Comparison of ENCODE assay signal across 8 mouse cellular contexts in genomic region chr2:168207883-168208282, GRCm38 (mm10). TPM values are rescaled to one million over a fixed set of nuclear protein-coding genes. Genes with fewer than 3 reads are reported as not detected.
DNase-seq lines count a peak whose midpoint lies in the region; ATAC-seq and TF ChIP-seq lines count a peak whose summit lies in the region.

No protein-coding gene starts in this region.

- no peak overlapping the region for H3K9ac ChIP-seq in lung, embryonic 14.5 days
- no peak overlapping the region for H3K9ac ChIP-seq in forebrain, embryonic 13.5 days

- WGBS in lung, embryonic 14.5 days: 89% methylated on average over 3 of the region's 3 CpGs
- 95% methylated on average over 3 of the region's 3 CpGs for WGBS in forebrain, embryonic 13.5 days
- WGBS in limb, embryonic 10.5 days: 96% methylated on average over 3 of the region's 3 CpGs
- 92% methylated on average over 3 of the region's 3 CpGs for WGBS in olfactory bulb, adult 2 months

- peaks cover 8% of the 10 kb centered on the region; the same call in 1 of the 2 replicates for H3K4me1 ChIP-seq in lung, embryonic 14.5 days (ENCODE audit: insufficient read depth)
- H3K4me1 ChIP-seq in forebrain, embryonic 13.5 days: peaks cover 27% of the 10 kb centered on the region
- peaks cover 20% of the 10 kb centered on the region for H3K4me1 ChIP-seq in limb, embryonic 10.5 days
- peaks cover 8% of the 10 kb centered on the region for H3K4me1 ChIP-seq in olfactory bulb, adult 2 months (ENCODE audit: control insufficient read depth, insufficient read depth, low read length)

- peaks cover 62% of the 10 kb centered on the region for H3K36me3 ChIP-seq in lung, embryonic 14.5 days (ENCODE audit: insufficient read depth)
- peaks cover 55% of the 10 kb centered on the region for H3K36me3 ChIP-seq in forebrain, embryonic 13.5 days (ENCODE audit: poor library complexity, severe bottlenecking)
- H3K36me3 ChIP-seq in limb, embryonic 10.5 days: peaks cover 78% of the 10 kb centered on the region

- ATAC-seq in lung, embryonic 14.5 days (ENCODE audit: insufficient read depth): no peak
- ATAC-seq in forebrain, embryonic 13.5 days: no peak

- H3K4me2 ChIP-seq in lung, embryonic 14.5 days: no peak overlapping the region
- H3K4me2 ChIP-seq in forebrain, embryonic 13.5 days: peak overlapping the region; percentile 86; the same call in 1 of the 2 replicates

- peak overlapping the region; percentile 99 for H3K27ac ChIP-seq in lung, embryonic 14.5 days (ENCODE audit: low read depth)
- H3K27ac ChIP-seq in forebrain, embryonic 13.5 days: peak overlapping the region; percentile 99
- peak overlapping the region; percentile 100 for H3K27ac ChIP-seq in limb, embryonic 10.5 days
- H3K27ac ChIP-seq in olfactory bulb, adult 2 months (ENCODE audit: insufficient read depth, low read depth, low read length): peak overlapping the region; percentile 99

- H3K27me3 ChIP-seq in lung, embryonic 14.5 days (ENCODE audit: insufficient read depth, low read length): no peaks in the 10 kb centered on the region
- H3K27me3 ChIP-seq in forebrain, embryonic 13.5 days: no peaks in the 10 kb centered on the region
- no peaks in the 10 kb centered on the region for H3K27me3 ChIP-seq in limb, embryonic 10.5 days (ENCODE audit: low read depth, poor library complexity, severe bottlenecking)

- TF ChIP-seq CTCF in lung, embryonic 14.5 days (IDR thresholded peaks at IDR 0.05; ENCODE audit: low read depth): no peak
- no peak for TF ChIP-seq CTCF in olfactory bulb, adult 2 months (IDR thresholded peaks at IDR 0.05; ENCODE audit: insufficient read depth, low read depth, low read length)

- H3K9me3 ChIP-seq in lung, embryonic 14.5 days (ENCODE audit: low read depth, low read length): no peaks in the 10 kb centered on the region
- no peaks in the 10 kb centered on the region for H3K9me3 ChIP-seq in forebrain, embryonic 13.5 days (replicated peaks)
- H3K9me3 ChIP-seq in limb, embryonic 10.5 days (replicated peaks): no peaks in the 10 kb centered on the region

- peak overlapping the region; percentile 98; the same call in 1 of the 2 replicates for H3K4me3 ChIP-seq in lung, embryonic 14.5 days (ENCODE audit: low read depth, low read length)
- no peak overlapping the region for H3K4me3 ChIP-seq in forebrain, embryonic 13.5 days
- H3K4me3 ChIP-seq in limb, embryonic 10.5 days: peak overlapping the region; percentile 99
- no peak overlapping the region for H3K4me3 ChIP-seq in olfactory bulb, adult 2 months (ENCODE audit: insufficient read depth, low read depth, low read length)

- no peak for TF ChIP-seq POLR2A in olfactory bulb, adult 2 months (IDR thresholded peaks at IDR 0.05; ENCODE audit: insufficient read depth, low read depth, low read length)

- no peak for DNase-seq in lung, embryonic 14.5 days
- DNase-seq in lung, postnatal 10 days: no peak
- no peak for DNase-seq in limb, embryonic 10.5 days (ENCODE audit: low spot score)
- no peak for DNase-seq in urinary bladder, postnatal 10 days (ENCODE audit: low spot score)
- no peak for DNase-seq in ovary, postnatal 10 days (ENCODE audit: low spot score)
- DNase-seq in cerebellum, adult 11-12 months: no peak

RNA-seq across cellular contexts. Expression of gene Adnp, which starts 1.0 kb away (rescaled TPM):
- 12.4 and 16.2 TPM in 2 replicates for polyA plus RNA-seq in lung, embryonic 14.5 days (2014; fragmentation: Nextera tagmentation; extraction: Ambion mirVana)
- polyA plus RNA-seq in forebrain, embryonic 13.5 days (2015; fragmentation: Nextera tagmentation; extraction: Ambion mirVana): 2.5 and 4.0 TPM in 2 replicates
- 5.7 and 5.8 TPM in 2 replicates for polyA plus RNA-seq in limb, embryonic 10.5 days (2016; fragmentation: Nextera tagmentation; extraction: Ambion mirVana)
- polyA plus RNA-seq in olfactory bulb, adult 2 months (2012; ENCODE audit: insufficient read depth, insufficient read length, low replicate concordance, missing spikeins): 82.3 TPM in 1 of 2 replicates, not detected in the other

RNA-seq across cellular contexts. Expression of gene Gm20716, which starts 22.3 kb away (rescaled TPM):
- 23.1 and 24.7 TPM in 2 replicates for polyA plus RNA-seq in lung, embryonic 14.5 days (2014; fragmentation: Nextera tagmentation; extraction: Ambion mirVana)
- polyA plus RNA-seq in forebrain, embryonic 13.5 days (2015; fragmentation: Nextera tagmentation; extraction: Ambion mirVana): 26.9 and 32.7 TPM in 2 replicates
- polyA plus RNA-seq in limb, embryonic 10.5 days (2016; fragmentation: Nextera tagmentation; extraction: Ambion mirVana): 18.4 and 22.2 TPM in 2 replicates
- polyA plus RNA-seq in olfactory bulb, adult 2 months (2012; ENCODE audit: insufficient read depth, insufficient read length, low replicate concordance, missing spikeins): not detected in 2 replicates

RNA-seq across cellular contexts. Expression of gene Dpm1, which starts 22.5 kb away (rescaled TPM):
- 81.4 and 84.6 TPM in 2 replicates for polyA plus RNA-seq in lung, embryonic 14.5 days (2014; fragmentation: Nextera tagmentation; extraction: Ambion mirVana)
- 66.4 and 77.3 TPM in 2 replicates for polyA plus RNA-seq in forebrain, embryonic 13.5 days (2015; fragmentation: Nextera tagmentation; extraction: Ambion mirVana)
- 58.3 and 60.7 TPM in 2 replicates for polyA plus RNA-seq in limb, embryonic 10.5 days (2016; fragmentation: Nextera tagmentation; extraction: Ambion mirVana)
- 686 TPM in 1 of 2 replicates, not detected in the other for polyA plus RNA-seq in olfactory bulb, adult 2 months (2012; ENCODE audit: insufficient read depth, insufficient read length, low replicate concordance, missing spikeins)

RNA-seq across cellular contexts. Expression of gene Mocs3, which starts 22.5 kb away (rescaled TPM):
- polyA plus RNA-seq in lung, embryonic 14.5 days (2014; fragmentation: Nextera tagmentation; extraction: Ambion mirVana): 7.7 and 10.0 TPM in 2 replicates
- polyA plus RNA-seq in forebrain, embryonic 13.5 days (2015; fragmentation: Nextera tagmentation; extraction: Ambion mirVana): 5.8 and 7.0 TPM in 2 replicates
- 6.3 and 7.4 TPM in 2 replicates for polyA plus RNA-seq in limb, embryonic 10.5 days (2016; fragmentation: Nextera tagmentation; extraction: Ambion mirVana)
- not detected in 2 replicates for polyA plus RNA-seq in olfactory bulb, adult 2 months (2012; ENCODE audit: insufficient read depth, insufficient read length, low replicate concordance, missing spikeins)

Comparison
In these comparisons a context has a peak if more than half of its experiments do, and no peak if none do; other contexts are left out.
1. H3K4me3 ChIP-seq: peak in lung, embryonic 14.5 days (single experiment) and limb, embryonic 10.5 days (single experiment); none in forebrain, embryonic 13.5 days (single experiment) and olfactory bulb, adult 2 months (single experiment).
2. RNA of gene Gm20716, which starts 22.3 kb away (polyA plus RNA-seq): 26.9 to 32.7 TPM in forebrain, embryonic 13.5 days, 23.1 to 24.7 TPM in lung, embryonic 14.5 days and 18.4 to 22.2 TPM in limb, embryonic 10.5 days; not detected in olfactory bulb, adult 2 months; every median in the first group is over 10 times any median in the second.
3. Peak in every context shown above with its lines, with median percentiles within 50 percentile points of each other: H3K27ac ChIP-seq.